Mouse (Mus musculus): ENCODE measurements around the gene Sprn.

- no peak for TF ChIP-seq CTCF (IDR thresholded peaks at IDR 0.05; ENCODE audit: borderline replicate concordance, insufficient read depth, low read length)
- TF ChIP-seq POLR2A (IDR thresholded peaks at IDR 0.05; ENCODE audit: low read depth, low read length), result peak; percentile 86
These were observed 29.2 kb downstream of the Sprn start for GRCm38 (mm10) chr7:140125278-140126021.
